Mouse (Mus musculus) stomach, postnatal 0 days (tissue): Measurements from ENCODE around the gene Ttll11.

Source experiments
- CTCF ChIP-seq: IDR thresholded peaks from 2 replicates; pipeline ENCODE4 v1.5.1; 2016; ENCODE audit warnings: antibody characterized with exemption, low read depth, mild to moderate bottlenecking, moderate library complexity
- EP300 ChIP-seq: optimal IDR thresholded peaks from 2 replicates; pipeline ENCODE3; 2016; ENCODE audit warnings: antibody characterized with exemption

DNA sequence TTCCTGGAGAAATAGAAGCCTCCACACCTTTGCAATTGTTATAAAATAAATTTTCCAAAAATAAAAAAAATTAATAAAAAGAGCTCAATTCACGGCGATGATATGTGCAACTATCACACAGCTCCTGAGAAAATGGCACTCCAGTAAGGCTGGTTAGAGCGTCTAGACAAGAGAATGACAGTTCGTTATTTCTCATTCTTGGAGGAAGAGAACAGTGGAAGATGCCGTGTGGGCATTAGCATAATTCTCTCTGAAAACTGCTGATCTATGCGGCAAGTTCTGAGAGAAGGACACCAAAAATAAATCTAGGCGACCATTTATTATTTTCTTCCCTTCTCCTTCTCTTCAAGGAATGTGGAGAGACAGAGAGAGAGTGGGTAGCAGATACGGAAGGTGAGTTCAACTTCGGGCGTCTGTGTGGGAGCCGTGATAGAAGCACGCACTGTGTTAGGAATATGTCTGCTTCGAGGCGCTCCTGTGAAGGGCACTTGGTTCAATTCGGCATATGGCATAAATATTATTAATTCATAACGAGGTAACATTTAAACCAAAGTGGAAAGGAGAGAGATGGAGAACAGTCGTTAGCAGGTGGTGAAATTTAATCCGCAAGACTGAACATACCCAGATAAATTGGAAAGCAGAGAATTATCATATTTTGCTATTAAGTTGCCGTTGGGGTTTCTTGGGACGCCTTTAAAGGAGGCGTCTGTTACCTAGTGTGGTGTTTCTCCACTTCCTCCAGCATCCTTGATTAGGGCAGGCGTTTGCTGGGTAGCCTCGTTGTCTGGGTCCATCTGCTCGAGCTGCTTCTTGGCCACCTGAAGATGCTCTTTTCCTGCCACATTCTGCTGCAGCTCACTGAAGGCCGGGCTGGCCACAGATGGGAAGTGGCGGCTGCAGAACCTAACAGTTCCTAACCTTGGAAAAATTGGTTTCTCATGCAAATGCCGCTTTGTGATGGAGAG is 190.1 kb downstream of the Ttll11 start:
- TF ChIP-seq CTCF (no peak), EP300 (no peak)
